Mouse (Mus musculus): ENCODE measurements at regions not wholly inside any gene's neighbourhood (a gene's known extent, or its start where the extent isn't known, plus 50 kb on each side); places are given as distances from the start of the nearest gene placed in this dataset.

- TF ChIP-seq POLR2A (IDR thresholded peaks at IDR 0.05; ENCODE audit: borderline replicate concordance, extremely low read depth, insufficient read depth, insufficient read length, poor library complexity, severe bottlenecking) (no peak), CTCF (IDR thresholded peaks at IDR 0.05; ENCODE audit: borderline replicate concordance, extremely low read depth, insufficient read depth, insufficient read length) (no peak)
These were observed 72.4 kb upstream of the Stmnd1 start for GRCm38 (mm10) chr13:46201029-46201599.
